Mouse (Mus musculus) heart, embryonic 15.5 days (tissue): Measurements from ENCODE around the gene Fgf18. TPM values are rescaled to one million over a fixed set of nuclear protein-coding genes. Genes with fewer than 3 reads are reported as not detected.

Source experiments
- ATAC-seq: fragments of 200-750 bp; cut with Nextera tagmentation; replicated peaks from 2 replicates; pipeline ENCODE4 v1.8.0; 2017; ENCODE audit warnings: low read depth, moderate TSS enrichment; ENCODE audit not compliant: insufficient number of reproducible peaks, insufficient read depth, low FRiP score
- H3K27ac ChIP-seq: fragments of 300-500 bp; sonication (generic); 2 replicates; pipeline ENCODE4 v1.5.1; 2015; ENCODE audit warnings: mild to moderate bottlenecking, inconsistent platforms
- H3K27me3 ChIP-seq: fragments of 300-500 bp; sonication (generic); 2 replicates; pipeline ENCODE4 v1.6.1; 2015; ENCODE audit warnings: inconsistent platforms
- H3K36me3 ChIP-seq: fragments of 300-500 bp; sonication (generic); 2 replicates; pipeline ENCODE4 v1.6.1; 2015; ENCODE audit warnings: mild to moderate bottlenecking, inconsistent platforms
- H3K4me1 ChIP-seq: fragments of 300-500 bp; sonication (generic); replicated peaks from 2 replicates; pipeline ENCODE4 v1.6.1; 2015; ENCODE audit warnings: inconsistent platforms
- H3K4me2 ChIP-seq: fragments of 300-500 bp; sonication (generic); 2 replicates; pipeline ENCODE4 v1.6.1; 2015; ENCODE audit warnings: inconsistent platforms, mild to moderate bottlenecking, moderate library complexity
- H3K4me3 ChIP-seq: fragments of 300-500 bp; sonication (generic); 2 replicates; pipeline ENCODE4 v1.5.1; 2015; ENCODE audit warnings: mild to moderate bottlenecking, inconsistent platforms
- H3K9ac ChIP-seq: fragments of 300-500 bp; sonication (generic); 2 replicates; pipeline ENCODE4 v1.6.1; 2015; ENCODE audit warnings: mild to moderate bottlenecking, inconsistent platforms
- H3K9me3 ChIP-seq: fragments of 300-500 bp; sonication (generic); replicated peaks from 2 replicates; pipeline ENCODE4 v1.6.1; 2016; ENCODE audit warnings: inconsistent platforms
- WGBS: fragments of 180-500 bp; shearing (Covaris S2); methylation state at CpG from one replicate; pipeline ENCODE4 v1.1.7; 2015; ENCODE audit warnings: mixed read lengths; 5-methylcytosine and 5-hydroxymethylcytosine counted together
- polyA plus RNA-seq: library from polyadenylated mRNA; unstranded; fragments of >200 nt; fragmentation: Nextera tagmentation; extraction: Ambion mirVana; gene quantifications from 2 replicates; pipeline ENCODE4 v1.2.1, GENCODE M21; 2015

Gene Fgf18
- polyA plus RNA-seq, 1 experiment from 2014 or later: 9.5 TPM

DNA sequence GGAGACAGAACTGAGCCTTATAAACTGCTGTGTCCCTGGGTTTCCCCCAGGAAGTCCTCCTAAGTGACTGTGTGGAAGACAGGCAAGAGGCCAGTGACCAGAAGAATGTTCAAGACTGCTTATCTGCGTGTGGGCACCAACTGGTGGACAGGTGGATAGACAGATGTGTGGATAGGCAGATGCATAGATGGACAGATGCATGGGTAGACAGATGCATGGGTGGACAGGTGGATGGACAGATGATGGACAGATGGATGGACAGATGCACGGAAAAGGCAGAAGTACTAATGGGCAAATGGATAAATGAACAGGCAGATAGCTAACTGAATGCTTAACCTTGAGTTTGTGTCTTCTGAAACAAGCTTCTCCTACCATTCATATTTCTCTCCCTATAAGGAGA lies 37.1 kb downstream of the Fgf18 start:
- H3K36me3 ChIP-seq: no peaks in the 10 kb centered on the region
- peaks cover 15% of the 10 kb centered on the region; the same call in 1 of the 2 replicates for H3K27me3 ChIP-seq
- 84% methylated on average over 2 of the region's 2 CpGs for WGBS
- H3K4me1 ChIP-seq: 0 out of 2 replicates have a peak, but pooled peaks cover 3% of the 10 kb centered on the region
- no peaks in the 10 kb centered on the region for H3K9me3 ChIP-seq
- H3K4me2 ChIP-seq: no peak overlapping the region
- ATAC-seq: no peak
- no peak overlapping the region for H3K9ac ChIP-seq
- no peak overlapping the region for H3K4me3 ChIP-seq
- H3K27ac ChIP-seq: no peak overlapping the region

DNA sequence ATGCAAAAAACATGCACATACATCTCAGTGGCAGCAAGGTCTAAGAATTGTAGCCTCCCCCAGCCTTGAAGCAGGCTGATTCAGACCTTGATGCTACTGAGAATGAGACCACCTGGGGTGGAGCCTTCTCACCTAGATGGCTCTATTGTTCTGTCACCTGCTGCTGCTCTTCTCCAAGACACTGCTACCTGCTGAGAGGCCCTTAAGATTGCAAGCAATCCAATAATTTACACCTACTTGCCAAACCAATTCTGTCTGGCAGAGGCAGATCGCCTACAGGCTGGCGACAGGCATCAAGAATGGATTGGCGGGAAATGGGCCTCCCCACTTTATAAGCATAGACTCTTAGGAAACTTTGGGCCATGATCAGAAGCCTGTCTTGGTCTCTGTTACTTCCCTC lies 39.7 kb downstream of the Fgf18 start:
- Histone ChIP-seq H3K27ac (no peak overlapping the region), H3K4me2 (no peak overlapping the region), H3K9me3 (no peaks in the 10 kb centered on the region), H3K9ac (no peak overlapping the region), H3K36me3 (no peaks in the 10 kb centered on the region), H3K4me3 (no peak overlapping the region), H3K4me1 (peaks cover 15% of the 10 kb centered on the region), H3K27me3 (peaks cover 6% of the 10 kb centered on the region; the same call in 1 of the 2 replicates)
- ATAC-seq: no peak
- 52% methylated on average over 3 of the region's 3 CpGs for WGBS

DNA sequence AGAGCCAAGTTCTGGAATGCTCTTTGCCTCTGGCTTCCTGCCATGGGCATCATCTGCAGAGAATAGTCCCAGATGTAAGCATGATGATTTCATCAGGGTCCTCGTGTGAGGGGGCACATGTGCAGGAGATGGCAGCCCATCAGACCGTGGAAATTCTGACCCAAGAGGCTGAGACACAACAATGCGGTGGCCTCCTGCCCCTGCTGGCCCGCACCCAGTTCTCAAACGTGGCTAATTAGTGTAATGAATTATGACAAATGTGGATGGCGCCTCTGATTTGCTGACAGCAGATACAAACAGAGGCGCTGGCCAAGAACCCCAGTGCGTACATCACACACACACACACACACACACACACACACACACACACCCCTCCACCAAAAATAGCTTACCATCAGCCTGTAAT lies 42.3 kb downstream of the Fgf18 start:
- Histone ChIP-seq H3K4me2 (no peak overlapping the region), H3K4me1 (peaks cover 22% of the 10 kb centered on the region), H3K9ac (no peak overlapping the region), H3K4me3 (no peak overlapping the region), H3K27me3 (peaks cover 9% of the 10 kb centered on the region; the same call in 1 of the 2 replicates), H3K36me3 (no peaks in the 10 kb centered on the region), H3K27ac (0 out of 2 replicates have a peak overlapping the region, but pooled peaks have one; percentile 36), H3K9me3 (no peaks in the 10 kb centered on the region)
- 41% methylated on average over 8 of the region's 8 CpGs for WGBS
- ATAC-seq: no peak; the same call in 1 of the 2 replicates

- 80% methylated on average over 13 of the region's 13 CpGs for WGBS
Observed at GRCm38 (mm10) chr11:33103291-33103943, 43.8 kb downstream of the Fgf18 start.

GRCm38 (mm10) chr11:33100027-33100507 lies 47.1 kb downstream of the Fgf18 start:
- WGBS: 24% methylated on average over 10 of the region's 10 CpGs
- no peak; the same call in 1 of the 2 replicates for ATAC-seq
- Histone ChIP-seq H3K4me2 (peak overlapping the region; percentile 55), H3K36me3 (no peaks in the 10 kb centered on the region), H3K27me3 (peaks cover 17% of the 10 kb centered on the region; the same call in 1 of the 2 replicates), H3K4me1 (peaks cover 23% of the 10 kb centered on the region), H3K9me3 (no peaks in the 10 kb centered on the region), H3K9ac (no peak overlapping the region), H3K27ac (no peak overlapping the region), H3K4me3 (peak overlapping the region; percentile 25)

More at GRCm38 (mm10) chr11:33103291-33103943, 43.8 kb downstream of the Fgf18 start:
- ATAC-seq: no peak
- Histone ChIP-seq H3K27ac (no peak overlapping the region), H3K36me3 (no peaks in the 10 kb centered on the region), H3K9me3 (no peaks in the 10 kb centered on the region), H3K4me3 (no peak overlapping the region), H3K4me2 (no peak overlapping the region), H3K27me3 (0 out of 2 replicates have a peak, but pooled peaks cover 3% of the 10 kb centered on the region), H3K9ac (no peak overlapping the region), H3K4me1 (peaks cover 23% of the 10 kb centered on the region)

- no peak overlapping the region for H3K27ac ChIP-seq
- no peak overlapping the region for H3K9ac ChIP-seq
- H3K4me2 ChIP-seq: no peak overlapping the region
- peaks cover 17% of the 10 kb centered on the region for H3K4me1 ChIP-seq
- H3K9me3 ChIP-seq: no peaks in the 10 kb centered on the region
- H3K27me3 ChIP-seq: peaks cover 19% of the 10 kb centered on the region; the same call in 1 of the 2 replicates
- no peak overlapping the region for H3K4me3 ChIP-seq
- no peaks in the 10 kb centered on the region for H3K36me3 ChIP-seq
- ATAC-seq: no peak
- WGBS: 80% methylated on average over 4 of the region's 4 CpGs
Observed at GRCm38 (mm10) chr11:33099425-33099824, 47.8 kb downstream of the Fgf18 start.

DNA sequence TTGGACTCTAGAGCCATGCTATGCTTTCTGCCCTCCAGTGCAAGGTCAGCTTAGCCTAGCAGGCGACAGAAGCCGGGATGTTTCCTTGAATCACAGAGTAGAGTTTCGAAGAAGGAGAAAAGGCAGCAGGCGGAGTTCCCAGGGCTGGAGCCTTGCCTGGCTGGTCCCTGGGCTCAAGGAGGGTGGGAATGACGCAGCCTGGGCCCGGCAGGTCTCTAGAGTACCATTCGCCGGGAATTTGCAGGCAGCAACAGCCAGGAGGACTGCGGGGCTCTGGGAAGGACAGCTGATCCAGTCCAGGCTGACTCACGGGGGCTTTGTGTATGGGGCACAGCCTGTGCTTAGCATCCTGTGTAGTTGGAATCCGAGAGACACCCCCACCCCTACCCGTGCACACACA lies 48.8 kb downstream of the Fgf18 start:
- no peaks in the 10 kb centered on the region for H3K9me3 ChIP-seq
- no peak for ATAC-seq
- H3K27me3 ChIP-seq: peaks cover 19% of the 10 kb centered on the region
- H3K4me1 ChIP-seq: peaks cover 13% of the 10 kb centered on the region
- 72% methylated on average over 12 of the region's 12 CpGs for WGBS
- no peak overlapping the region for H3K4me3 ChIP-seq
- H3K27ac ChIP-seq: no peak overlapping the region
- H3K36me3 ChIP-seq: no peaks in the 10 kb centered on the region
- no peak overlapping the region for H3K4me2 ChIP-seq
- no peak overlapping the region for H3K9ac ChIP-seq

GRCm38 (mm10) chr11:33097855-33098254 lies 49.3 kb downstream of the Fgf18 start:
- H3K27ac ChIP-seq: no peak overlapping the region
- no peak overlapping the region for H3K4me2 ChIP-seq
- H3K36me3 ChIP-seq: no peaks in the 10 kb centered on the region
- 48% methylated on average over 8 of the region's 8 CpGs for WGBS
- H3K27me3 ChIP-seq: peaks cover 19% of the 10 kb centered on the region
- no peak overlapping the region for H3K4me3 ChIP-seq
- no peak overlapping the region for H3K9ac ChIP-seq
- no peak for ATAC-seq
- H3K4me1 ChIP-seq: peaks cover 10% of the 10 kb centered on the region
- H3K9me3 ChIP-seq: no peaks in the 10 kb centered on the region

- WGBS: 65% methylated on average over 6 of the region's 6 CpGs
- Histone ChIP-seq H3K4me2 (no peak overlapping the region), H3K9me3 (no peaks in the 10 kb centered on the region), H3K4me3 (no peak overlapping the region), H3K27ac (no peak overlapping the region), H3K9ac (no peak overlapping the region), H3K36me3 (no peaks in the 10 kb centered on the region), H3K4me1 (peaks cover 9% of the 10 kb centered on the region), H3K27me3 (peaks cover under 1% of the 10 kb centered on the region)
- no peak for ATAC-seq
Observed at GRCm38 (mm10) chr11:33089856-33090255, 57.3 kb downstream of the Fgf18 start.

DNA sequence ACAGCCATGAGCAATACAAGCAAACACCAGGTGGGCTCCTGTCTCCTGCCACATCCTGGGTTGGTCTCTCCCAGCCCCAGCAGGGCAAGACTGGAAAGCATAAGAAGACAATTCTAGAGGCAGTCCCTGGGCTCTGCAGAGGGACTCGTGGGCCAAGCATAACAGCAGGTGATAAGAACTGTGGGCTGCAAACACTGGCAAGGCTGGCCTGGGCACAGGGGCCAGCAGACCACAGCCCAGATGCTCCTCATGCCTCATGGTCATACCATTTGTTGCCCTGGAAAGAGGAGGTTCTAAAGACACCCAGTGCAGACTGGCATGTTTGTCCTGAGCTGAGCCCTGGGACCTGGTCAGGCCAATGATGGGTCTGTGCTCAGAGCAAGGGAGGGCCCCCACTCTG lies 59.0 kb downstream of the Fgf18 start:
- Histone ChIP-seq H3K27ac (no peak overlapping the region), H3K4me1 (peaks cover 9% of the 10 kb centered on the region), H3K27me3 (no peaks in the 10 kb centered on the region), H3K4me2 (no peak overlapping the region), H3K9ac (no peak overlapping the region), H3K36me3 (no peaks in the 10 kb centered on the region), H3K9me3 (no peaks in the 10 kb centered on the region), H3K4me3 (no peak overlapping the region)
- 25% methylated on average over 1 of the region's 1 CpGs for WGBS
- no peak for ATAC-seq

- H3K4me1 ChIP-seq: peaks cover 9% of the 10 kb centered on the region
- no peaks in the 10 kb centered on the region for H3K36me3 ChIP-seq
- WGBS: 74% methylated on average over 1 of the region's 1 CpGs
- H3K27me3 ChIP-seq: no peaks in the 10 kb centered on the region
- ATAC-seq: no peak
- no peak overlapping the region for H3K4me3 ChIP-seq
- no peak overlapping the region for H3K27ac ChIP-seq
- no peaks in the 10 kb centered on the region for H3K9me3 ChIP-seq
- H3K4me2 ChIP-seq: no peak overlapping the region
- no peak overlapping the region for H3K9ac ChIP-seq
Observed at GRCm38 (mm10) chr11:33086046-33086445, 61.2 kb downstream of the Fgf18 start.

- Histone ChIP-seq H3K4me2 (no peak overlapping the region), H3K27me3 (no peaks in the 10 kb centered on the region), H3K4me1 (peaks cover 9% of the 10 kb centered on the region), H3K36me3 (no peaks in the 10 kb centered on the region), H3K9ac (no peak overlapping the region), H3K27ac (no peak overlapping the region), H3K4me3 (no peak overlapping the region), H3K9me3 (no peaks in the 10 kb centered on the region)
- ATAC-seq: no peak
- 68% methylated on average over 4 of the region's 4 CpGs for WGBS
Observed at GRCm38 (mm10) chr11:33085514-33085913, 61.7 kb downstream of the Fgf18 start.
